Mouse (Mus musculus): ENCODE measurements around the gene Il27ra.
A peak's percentile ranks its signal among the peaks of the same experiment; 100 is the strongest.
"Not testable (repeated sequence)": the region's sequence is repeated elsewhere in the genome, so short reads cannot be mapped to it uniquely, and the experiment has no call there.

Il27ra gene

DNA sequence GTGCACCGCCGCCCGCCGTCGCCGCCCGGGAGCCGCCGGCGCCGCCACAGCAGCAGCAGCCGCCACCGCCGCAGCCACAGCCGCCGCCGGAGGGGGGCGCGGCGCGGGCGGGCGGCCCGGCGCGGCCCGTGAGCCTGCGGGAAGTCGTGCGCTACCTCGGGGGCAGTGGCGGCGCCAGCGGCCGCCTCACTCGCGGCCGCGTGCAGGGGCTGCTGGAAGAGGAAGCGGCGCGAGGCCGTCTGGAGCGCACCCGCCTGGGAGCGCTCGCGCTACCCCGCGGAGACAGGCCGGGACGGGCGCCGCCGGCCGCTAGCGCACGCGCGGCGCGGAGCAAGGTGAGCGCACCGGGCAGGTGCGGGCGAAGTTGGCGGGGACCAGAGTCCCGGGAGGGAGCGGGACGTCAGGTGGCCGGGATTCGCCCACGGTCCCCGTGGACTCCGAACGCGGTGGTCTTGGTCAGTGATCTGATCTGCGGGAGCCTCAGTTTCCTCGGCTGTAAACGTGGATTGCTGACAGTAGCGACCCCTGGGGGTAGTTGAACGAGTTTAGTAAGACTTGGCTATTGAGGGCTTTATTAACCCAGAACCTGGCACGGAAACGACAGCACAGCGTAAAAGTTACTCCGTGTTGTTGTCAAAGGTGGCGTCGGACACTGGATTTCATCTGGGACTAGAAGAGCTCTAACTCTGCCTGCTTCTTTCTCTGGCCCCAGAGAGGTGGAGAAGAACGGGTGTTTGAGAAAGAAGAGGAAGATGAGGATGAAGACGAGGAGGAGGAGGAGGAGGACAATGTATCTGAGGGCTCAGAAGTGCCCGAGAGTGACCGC lies 43.9 kb downstream of the Il27ra start:
- peak; percentile 73 to 89 for DNase-seq (ENCODE audit: inconsistent age in 2 of 2, low spot score in 1 of 2)

DNA sequence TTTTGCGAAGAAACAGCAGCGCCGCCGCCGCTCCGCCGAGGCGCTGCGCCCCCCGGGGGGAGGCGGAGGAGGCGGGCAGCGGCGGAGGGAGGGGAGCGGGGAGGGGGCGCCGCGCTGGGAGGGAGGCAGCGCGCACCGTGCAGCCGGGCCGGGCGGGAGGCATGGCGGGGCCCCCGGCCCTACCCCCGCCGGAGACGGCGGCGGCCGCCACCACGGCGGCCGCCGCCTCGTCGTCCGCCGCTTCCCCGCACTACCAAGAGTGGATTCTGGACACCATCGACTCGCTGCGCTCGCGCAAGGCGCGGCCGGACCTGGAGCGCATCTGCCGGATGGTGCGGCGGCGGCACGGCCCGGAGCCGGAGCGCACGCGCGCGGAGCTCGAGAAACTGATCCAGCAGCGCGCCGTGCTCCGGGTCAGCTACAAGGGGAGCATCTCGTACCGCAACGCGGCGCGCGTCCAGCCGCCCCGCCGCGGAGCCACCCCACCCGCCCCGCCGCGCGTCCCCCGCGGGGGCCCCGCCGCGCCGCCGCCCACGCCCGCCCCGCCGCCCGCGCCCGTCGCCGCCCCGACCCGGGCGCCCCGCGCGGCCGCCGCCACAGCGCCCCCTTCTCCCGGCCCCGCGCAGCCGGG lies 44.8 kb downstream of the Il27ra start, which contains the start of gene Samd1:
Gene Samd1, plus strand, starts transcription at position 162 of the 631 bp plus-strand sequence.
- DNase-seq (ENCODE audit: inconsistent age in 2 of 2, low spot score in 1 of 2) = peak; percentile 70 to 80

DNA sequence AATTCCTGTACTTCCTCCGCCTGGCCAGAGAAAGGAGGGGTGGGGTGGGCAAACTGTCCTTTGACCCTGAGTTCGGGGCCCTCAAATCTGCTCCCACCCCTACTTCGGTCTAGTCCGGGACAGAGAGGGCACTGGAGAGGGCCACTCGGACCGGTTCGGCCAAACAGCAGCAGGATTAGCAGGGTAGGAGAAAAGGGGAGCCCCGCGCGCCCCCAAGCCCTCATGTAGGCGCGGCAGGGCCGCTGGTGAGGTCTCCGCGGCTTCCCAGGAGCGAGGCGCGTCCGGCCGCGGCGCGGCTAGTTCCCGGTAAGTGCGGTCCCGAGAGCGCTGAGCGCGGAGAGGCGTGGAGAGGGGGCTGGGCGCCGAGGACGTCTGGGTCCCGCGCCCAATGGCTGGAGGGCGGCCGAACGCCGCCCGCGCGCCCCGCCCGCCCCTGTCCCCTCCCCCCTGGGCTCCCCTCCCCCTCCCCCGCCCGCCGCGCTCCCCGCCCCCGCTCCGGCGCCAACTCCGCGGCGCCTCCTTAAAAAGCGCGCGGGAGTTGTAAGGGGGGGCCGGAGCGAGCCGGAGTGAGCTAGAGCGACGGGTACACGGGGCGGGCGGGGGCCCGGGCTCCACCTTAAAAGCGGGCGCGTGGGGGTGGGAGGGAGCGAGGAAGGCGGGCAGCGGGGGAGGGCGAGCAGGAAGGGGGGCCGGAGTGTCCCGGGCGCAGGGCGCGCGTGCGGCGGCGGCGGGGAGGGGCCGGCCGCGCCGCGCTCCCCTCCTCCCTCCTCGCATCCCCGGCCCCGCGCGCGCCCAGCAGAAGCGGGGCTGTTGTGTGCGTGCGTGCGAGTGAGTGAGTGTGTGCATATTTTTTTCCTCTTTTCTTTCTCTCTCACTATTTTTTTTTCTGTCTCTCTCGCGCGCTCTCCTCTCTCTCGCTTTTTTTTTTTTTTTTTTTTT lies 45.6 kb downstream of the Il27ra start:
- peak; percentile 93 to 96 for DNase-seq (ENCODE audit: inconsistent age in 2 of 2, low spot score in 1 of 2)

DNA sequence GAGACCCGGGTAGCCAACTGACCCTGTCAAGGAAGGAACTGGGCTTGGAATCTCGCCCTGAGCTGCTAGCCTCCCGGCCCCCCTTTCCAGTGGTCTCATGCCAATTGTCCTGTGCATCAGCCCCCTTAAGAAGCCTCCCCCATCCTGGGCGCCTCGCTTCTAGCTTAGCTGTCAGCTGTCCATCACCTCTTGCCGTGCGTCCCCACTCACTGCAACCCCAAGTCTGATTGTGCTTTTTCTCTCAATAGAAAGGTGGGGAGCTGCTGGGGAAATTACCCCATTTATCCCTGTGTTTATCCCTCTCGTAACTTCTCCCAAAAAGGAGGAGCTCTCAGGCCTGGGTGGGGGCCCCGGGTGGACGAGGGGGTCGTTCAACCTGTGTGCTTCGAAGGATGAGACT lies 46.4 kb downstream of the Il27ra start:
- peak in 1 of 2 experiments; percentile 46 for DNase-seq (ENCODE audit: inconsistent age in 2 of 2, low spot score in 1 of 2)

DNA sequence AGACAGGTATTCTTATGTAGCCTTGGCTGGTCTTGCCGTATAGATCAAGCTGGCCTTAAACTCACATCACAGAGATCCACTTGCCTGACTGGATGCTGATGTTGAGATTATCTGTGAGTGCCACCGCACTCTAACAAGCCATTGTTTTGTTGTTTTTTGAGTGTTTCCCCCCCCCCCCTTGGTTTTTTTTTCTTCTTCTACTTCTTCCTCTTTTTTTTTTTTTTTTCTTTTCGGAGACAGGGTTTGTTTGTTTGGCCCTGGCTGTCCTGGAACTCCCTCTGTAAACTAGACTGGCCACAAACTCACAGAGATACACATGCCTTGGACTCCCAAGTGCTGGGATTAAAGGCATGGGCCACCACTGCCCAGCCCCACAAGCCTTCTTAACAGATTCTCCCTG lies 48.4 kb downstream of the Il27ra start:
- no peak for DNase-seq (ENCODE audit: inconsistent age in 2 of 2, low spot score in 1 of 2)

DNA sequence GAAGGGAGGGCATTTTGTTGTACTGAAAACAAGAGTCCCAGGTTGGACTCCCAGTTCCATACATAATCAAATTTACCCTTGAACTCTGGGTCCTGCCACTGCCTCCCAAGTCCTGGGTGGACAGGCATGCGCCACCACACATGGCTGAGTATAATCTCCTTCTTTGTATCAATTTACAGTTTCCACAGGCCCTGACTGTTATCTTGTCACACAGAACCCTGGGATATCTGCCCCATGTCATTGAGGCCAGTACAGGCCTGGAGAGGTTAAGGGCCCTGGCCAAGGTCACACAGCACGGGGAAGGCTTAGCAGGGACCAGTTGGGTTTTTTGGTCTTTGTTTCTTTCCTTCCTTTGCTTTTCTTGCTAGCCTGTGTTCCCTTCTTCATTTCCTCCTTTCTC lies 49.9 kb downstream of the Il27ra start:
- peak in 1 of 2 experiments; percentile 62 for DNase-seq (ENCODE audit: inconsistent age in 2 of 2, low spot score in 1 of 2)

DNA sequence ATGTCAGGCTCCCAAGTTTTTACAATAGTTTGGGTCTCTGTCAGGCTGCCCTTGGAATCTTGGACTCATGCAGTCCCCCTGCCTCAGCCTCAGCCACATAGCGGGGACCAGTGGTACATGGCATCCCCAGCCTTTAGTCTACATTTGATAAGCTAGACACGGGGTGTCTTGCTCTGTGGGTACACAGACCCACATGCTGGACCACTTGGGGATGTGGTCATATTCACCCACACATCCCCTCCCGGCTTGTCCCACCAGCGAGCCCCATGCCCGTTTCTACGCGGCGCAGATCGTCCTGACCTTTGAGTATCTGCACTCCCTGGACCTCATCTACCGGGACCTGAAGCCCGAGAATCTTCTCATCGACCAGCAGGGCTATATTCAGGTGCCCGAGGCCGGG lies 52.2 kb downstream of the Il27ra start:
- no peak for DNase-seq (ENCODE audit: inconsistent age in 2 of 2, low spot score in 1 of 2)

DNA sequence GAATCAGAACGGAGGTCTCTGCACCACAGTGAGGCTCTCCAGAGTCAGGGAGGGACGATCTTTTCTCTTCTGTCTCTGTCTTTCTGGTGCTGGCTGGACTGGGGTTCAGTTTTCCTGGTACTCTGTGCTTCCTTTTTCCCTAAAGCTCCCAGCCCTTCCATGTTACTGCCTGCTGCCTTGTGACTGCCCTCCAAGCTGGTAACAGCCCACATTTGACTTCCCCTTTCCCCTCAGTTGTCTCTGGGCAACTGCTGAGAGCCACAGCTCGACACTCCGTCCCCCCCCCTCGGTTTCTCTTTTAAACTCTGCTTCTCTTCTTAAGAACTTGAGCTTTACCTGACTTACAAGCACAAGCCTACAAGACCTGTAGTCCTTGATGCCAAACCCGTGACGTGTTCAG lies 53.1 kb downstream of the Il27ra start:
- no peak for DNase-seq (ENCODE audit: inconsistent age in 2 of 2, low spot score in 1 of 2)

DNA sequence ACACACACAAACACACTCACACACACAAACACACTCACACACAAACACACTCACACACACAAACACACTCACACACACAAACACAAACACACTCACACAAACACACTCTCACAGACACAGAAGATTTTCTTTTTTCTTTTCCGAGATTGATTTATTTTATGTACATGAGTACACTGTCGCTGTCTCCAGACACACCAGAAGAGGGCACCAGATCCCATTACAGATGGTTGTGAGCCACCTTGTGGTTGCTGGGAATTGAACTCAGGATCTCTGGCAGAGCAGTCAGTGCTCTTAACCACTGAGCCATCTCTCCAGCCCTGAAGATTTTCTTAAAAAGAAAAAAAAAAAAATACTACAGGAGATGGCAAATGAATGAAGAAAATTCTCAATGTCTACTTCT lies 59.2 kb downstream of the Il27ra start:
- not testable (repeated sequence) for DNase-seq (ENCODE audit: inconsistent age in 2 of 2, low spot score in 1 of 2)

DNA sequence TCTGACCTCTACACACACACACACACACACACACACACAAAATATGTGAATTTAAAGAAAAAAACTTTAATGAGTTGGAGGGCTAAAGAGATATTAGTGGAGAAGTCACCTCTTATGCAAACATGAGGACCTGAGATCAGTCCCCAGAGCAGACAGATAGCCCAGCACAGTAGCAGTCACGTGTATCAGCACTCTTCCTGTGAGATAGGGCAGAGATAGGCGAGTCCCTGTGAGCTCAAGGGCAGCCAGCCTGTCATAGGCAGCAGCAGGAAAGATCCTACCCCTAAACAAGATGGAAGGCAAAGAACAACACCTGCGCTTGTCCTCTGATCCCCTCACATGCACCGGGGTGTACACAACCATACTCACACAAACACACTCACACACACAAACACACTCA lies 59.9 kb downstream of the Il27ra start:
- no peak for DNase-seq (ENCODE audit: inconsistent age in 2 of 2, low spot score in 1 of 2)

DNA sequence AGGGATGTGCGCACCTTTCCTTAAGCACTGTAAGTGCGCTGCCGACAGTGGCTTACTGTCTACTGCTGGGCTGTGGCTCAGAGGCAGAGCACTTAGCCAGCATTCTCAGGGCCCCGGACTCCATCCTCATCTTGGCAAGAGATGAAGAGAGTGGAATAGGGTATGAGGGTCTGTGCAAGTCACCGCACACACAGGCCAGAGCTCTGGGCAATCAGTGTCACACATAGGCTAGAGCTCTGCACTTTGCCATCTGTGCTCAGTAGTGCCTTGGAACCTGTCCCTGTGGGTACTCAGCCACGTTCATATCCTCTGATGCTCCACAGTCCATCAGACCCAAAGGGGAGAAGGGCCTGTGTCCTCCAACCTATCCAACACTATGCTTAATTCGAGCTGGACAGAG lies 60.9 kb downstream of the Il27ra start:
- DNase-seq (ENCODE audit: inconsistent age in 2 of 2, low spot score in 1 of 2) = no peak

DNA sequence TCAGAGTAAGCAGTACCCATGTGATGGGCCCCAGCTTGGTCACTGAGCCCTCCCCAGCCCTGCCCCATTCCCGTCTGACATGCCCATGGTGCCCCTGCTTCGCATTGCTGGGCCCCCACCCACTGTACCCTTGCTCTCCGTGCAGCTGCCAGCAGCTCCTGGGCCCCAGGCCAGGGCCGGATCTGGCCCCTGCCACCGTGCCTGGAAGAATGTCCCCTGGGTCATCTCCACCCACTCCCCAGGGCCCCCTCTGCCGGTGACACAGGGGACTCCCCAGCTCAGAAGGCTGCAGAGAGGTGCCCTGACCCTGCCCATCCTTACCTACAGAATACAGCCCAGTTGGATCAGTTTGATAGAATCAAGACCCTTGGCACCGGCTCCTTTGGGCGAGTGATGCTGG lies 61.5 kb downstream of the Il27ra start:
- peak; percentile 33 to 58 for DNase-seq (ENCODE audit: inconsistent age in 2 of 2, low spot score in 1 of 2)

Measured in adrenal gland, adult (tissue).